Mouse (Mus musculus): Measurements from ENCODE around the gene Crot. TPM values are rescaled to one million over a fixed set of nuclear protein-coding genes. Genes with fewer than 3 reads are reported as not detected.

Gene Crot
- polyA plus RNA-seq, 1 experiment from 2014 or later: 17.3 TPM

- Histone ChIP-seq H3K36me3 (replicated peaks) (no peaks in the 10 kb centered on the region), H3K9me3 (no peaks in the 10 kb centered on the region)
Measured at GRCm38 (mm10) chr5:8937965-8938364, 59.2 kb downstream of the Crot start.

GRCm38 (mm10) chr5:8928440-8928839 lies 68.7 kb downstream of the Crot start:
- no peaks in the 10 kb centered on the region for H3K27me3 ChIP-seq (replicated peaks)
- no peaks in the 10 kb centered on the region for H3K4me1 ChIP-seq
- 88% methylated on average over 9 of the region's 9 CpGs for WGBS
- no peak overlapping the region for H3K4me2 ChIP-seq
- no peaks in the 10 kb centered on the region; the same call in 1 of the 2 replicates for H3K9me3 ChIP-seq
- no peak for ATAC-seq (replicated peaks)
- no peaks in the 10 kb centered on the region for H3K36me3 ChIP-seq (replicated peaks)
- no peak overlapping the region for H3K4me3 ChIP-seq
- H3K27ac ChIP-seq: no peak overlapping the region
- H3K9ac ChIP-seq: no peak overlapping the region

More at GRCm38 (mm10) chr5:8937965-8938364, 59.2 kb downstream of the Crot start:
- Histone ChIP-seq H3K27me3 (replicated peaks) (no peaks in the 10 kb centered on the region), H3K4me1 (no peaks in the 10 kb centered on the region), H3K4me2 (no peak overlapping the region), H3K27ac (no peak overlapping the region), H3K9ac (no peak overlapping the region), H3K4me3 (no peak overlapping the region)
- WGBS: 90% methylated on average over 7 of the region's 7 CpGs
- no peak for ATAC-seq (replicated peaks)

- H3K27me3 ChIP-seq (replicated peaks): no peaks in the 10 kb centered on the region
- H3K27ac ChIP-seq: no peak overlapping the region
- H3K4me2 ChIP-seq: no peak overlapping the region
- no peaks in the 10 kb centered on the region for H3K4me1 ChIP-seq
- H3K4me3 ChIP-seq: no peak overlapping the region
- H3K9ac ChIP-seq: no peak overlapping the region
- no peaks in the 10 kb centered on the region for H3K36me3 ChIP-seq (replicated peaks)
- H3K9me3 ChIP-seq: no peaks in the 10 kb centered on the region
- WGBS: 84% methylated on average over 6 of the region's 6 CpGs
- ATAC-seq (replicated peaks): no peak
Measured at GRCm38 (mm10) chr5:8917069-8917468, 80.1 kb downstream of the Crot start.

GRCm38 (mm10) chr5:8916400-8916799 lies 80.7 kb downstream of the Crot start:
- no peaks in the 10 kb centered on the region for H3K9me3 ChIP-seq

More at GRCm38 (mm10) chr5:8916400-8916799, 80.7 kb downstream of the Crot start:
- H3K36me3 ChIP-seq (replicated peaks): no peaks in the 10 kb centered on the region
- 90% methylated on average over 2 of the region's 2 CpGs for WGBS
- no peak overlapping the region for H3K4me3 ChIP-seq
- no peak for ATAC-seq (replicated peaks)
- H3K9ac ChIP-seq: no peak overlapping the region
- H3K4me1 ChIP-seq: no peaks in the 10 kb centered on the region
- no peak overlapping the region for H3K4me2 ChIP-seq
- H3K27me3 ChIP-seq (replicated peaks): no peaks in the 10 kb centered on the region
- no peak overlapping the region for H3K27ac ChIP-seq

Other genes starting within 250 kb of the Crot start
- 0.44 and 0.82 TPM in 2 replicates for gene Abcb1b, start 199.2 kb downstream of the Crot start, polyA plus RNA-seq (2015; fragmentation: Nextera tagmentation; extraction: Ambion mirVana)
- 0.29 and 0.46 TPM in 2 replicates for gene Abcb4, start 103.6 kb downstream of the Crot start, polyA plus RNA-seq (2015; fragmentation: Nextera tagmentation; extraction: Ambion mirVana)
- gene Tmem243, start 103.3 kb upstream of the Crot start, polyA plus RNA-seq (2015; fragmentation: Nextera tagmentation; extraction: Ambion mirVana): 10.4 and 11.2 TPM in 2 replicates
- 60.6 and 63.5 TPM in 2 replicates for gene Dmtf1, start 164.5 kb upstream of the Crot start, polyA plus RNA-seq (2015; fragmentation: Nextera tagmentation; extraction: Ambion mirVana)

Data from midbrain, embryonic 15.5 days (tissue).